Mouse (Mus musculus) embryonic facial prominence, embryonic 13.5 days (tissue): ENCODE measurements at regions not wholly inside any gene's neighbourhood (a gene's known extent, or its start where the extent isn't known, plus 50 kb on each side); places are given as distances from the start of the nearest gene placed in this dataset.

Experiments
- ATAC-seq: fragments of 200-750 bp; cut with Nextera tagmentation; 2 replicates; pipeline ENCODE4 v1.8.0; 2017; ENCODE audit warnings: low read depth; ENCODE audit not compliant: insufficient number of reproducible peaks, insufficient read depth, low FRiP score, low TSS enrichment
- H3K27ac ChIP-seq: fragments of 300-500 bp; sonication (generic); 2 replicates; pipeline ENCODE4 v1.5.1; 2015; ENCODE audit warnings: moderate library complexity, mild to moderate bottlenecking, inconsistent platforms
- H3K27me3 ChIP-seq: fragments of 300-500 bp; sonication (generic); 2 replicates; pipeline ENCODE4 v1.6.1; 2015; ENCODE audit warnings: mild to moderate bottlenecking, inconsistent platforms
- H3K36me3 ChIP-seq: fragments of 300-500 bp; sonication (generic); 2 replicates; pipeline ENCODE4 v1.6.1; 2015; ENCODE audit warnings: mild to moderate bottlenecking, inconsistent platforms
- H3K4me1 ChIP-seq: fragments of 300-500 bp; sonication (generic); 2 replicates; pipeline ENCODE4 v1.6.1; 2015; ENCODE audit warnings: inconsistent platforms
- H3K4me2 ChIP-seq: fragments of 300-500 bp; sonication (generic); 2 replicates; pipeline ENCODE4 v1.6.1; 2015; ENCODE audit warnings: moderate library complexity, mild to moderate bottlenecking, inconsistent platforms
- H3K4me3 ChIP-seq: fragments of 300-500 bp; sonication (generic); 2 replicates; pipeline ENCODE4 v1.5.1; 2015; ENCODE audit warnings: mild to moderate bottlenecking, inconsistent platforms
- H3K9ac ChIP-seq: fragments of 300-500 bp; sonication (generic); 2 replicates; pipeline ENCODE4 v1.6.1; 2015; ENCODE audit warnings: mild to moderate bottlenecking, inconsistent platforms
- H3K9me3 ChIP-seq: fragments of 300-500 bp; sonication (generic); 2 replicates; pipeline ENCODE4 v1.6.1; 2016; ENCODE audit warnings: inconsistent platforms
- WGBS: fragments of 180-500 bp; shearing (Covaris S2); methylation state at CpG from one replicate; pipeline ENCODE4 v1.1.7; 2015; ENCODE audit warnings: mixed read lengths; 5-methylcytosine and 5-hydroxymethylcytosine counted together

GRCm38 (mm10) chr11:82579841-82580415, 184.2 kb downstream of the Cct6b start:
- Histone ChIP-seq H3K36me3 (no peaks in the 10 kb centered on the region), H3K27me3 (no peaks in the 10 kb centered on the region; the same call in 1 of the 2 replicates), H3K4me1 (no peaks in the 10 kb centered on the region), H3K4me2 (no peak overlapping the region), H3K27ac (no peak overlapping the region), H3K9ac (no peak overlapping the region), H3K9me3 (no peaks in the 10 kb centered on the region), H3K4me3 (no peak overlapping the region)
- WGBS, result 27% methylated on average over 7 of the region's 7 CpGs
- no peak for ATAC-seq

- no peaks in the 10 kb centered on the region; the same call in 1 of the 2 replicates for H3K27me3 ChIP-seq
- H3K27ac ChIP-seq, result no peak overlapping the region
- H3K9ac ChIP-seq, result no peak overlapping the region
- no peak overlapping the region for H3K4me3 ChIP-seq
- H3K36me3 ChIP-seq, result no peaks in the 10 kb centered on the region
- no peaks in the 10 kb centered on the region for H3K9me3 ChIP-seq
- 62% methylated on average over 3 of the region's 3 CpGs for WGBS
- no peak for ATAC-seq
- H3K4me1 ChIP-seq, result no peaks in the 10 kb centered on the region
- no peak overlapping the region for H3K4me2 ChIP-seq
These were observed 187.3 kb downstream of the Tmem132e start for GRCm38 (mm10) chr11:82576019-82576418.

- ATAC-seq, result no peak
- Histone ChIP-seq H3K27me3 (peaks cover 4% of the 10 kb centered on the region; the same call in 1 of the 2 replicates), H3K9me3 (no peaks in the 10 kb centered on the region), H3K27ac (no peak overlapping the region), H3K4me1 (0 out of 2 replicates have a peak, but pooled peaks cover 11% of the 10 kb centered on the region), H3K4me2 (no peak overlapping the region), H3K36me3 (no peaks in the 10 kb centered on the region), H3K4me3 (no peak overlapping the region), H3K9ac (no peak overlapping the region)
- 84% methylated on average over 4 of the region's 4 CpGs for WGBS
These were observed 184.4 kb downstream of the Tmem132e start for GRCm38 (mm10) chr11:82573126-82573525.

GRCm38 (mm10) chr11:82571525-82571924, 182.8 kb downstream of the Tmem132e start:
- Histone ChIP-seq H3K4me3 (no peak overlapping the region), H3K9ac (no peak overlapping the region), H3K36me3 (no peaks in the 10 kb centered on the region), H3K27me3 (0 out of 2 replicates have a peak, but pooled peaks cover 9% of the 10 kb centered on the region), H3K27ac (no peak overlapping the region), H3K9me3 (no peaks in the 10 kb centered on the region), H3K4me2 (no peak overlapping the region), H3K4me1 (0 out of 2 replicates have a peak, but pooled peaks cover 11% of the 10 kb centered on the region)
- no peak for ATAC-seq
- 9% methylated on average over 5 of the region's 5 CpGs for WGBS

- 0 out of 2 replicates have a peak, but pooled peaks cover 11% of the 10 kb centered on the region for H3K4me1 ChIP-seq
These were observed 181.1 kb downstream of the Tmem132e start for GRCm38 (mm10) chr11:82569819-82570218.

GRCm38 (mm10) chr11:82568219-82568676, 179.5 kb downstream of the Tmem132e start:
- Histone ChIP-seq H3K4me2 (no peak overlapping the region), H3K4me3 (no peak overlapping the region), H3K27me3 (peaks cover 18% of the 10 kb centered on the region; the same call in 1 of the 2 replicates), H3K4me1 (0 out of 2 replicates have a peak, but pooled peaks cover 11% of the 10 kb centered on the region), H3K9me3 (no peaks in the 10 kb centered on the region), H3K9ac (no peak overlapping the region), H3K27ac (no peak overlapping the region), H3K36me3 (no peaks in the 10 kb centered on the region)
- 41% methylated on average over 2 of the region's 2 CpGs for WGBS
- ATAC-seq, result no peak

More at GRCm38 (mm10) chr11:82569819-82570218, 181.1 kb downstream of the Tmem132e start:
- H3K27me3 ChIP-seq, result peaks cover 15% of the 10 kb centered on the region; the same call in 1 of the 2 replicates
- no peak overlapping the region for H3K9ac ChIP-seq
- no peak for ATAC-seq
- no peak overlapping the region for H3K4me2 ChIP-seq
- H3K27ac ChIP-seq, result no peak overlapping the region
- H3K9me3 ChIP-seq, result no peaks in the 10 kb centered on the region
- no peak overlapping the region for H3K4me3 ChIP-seq
- H3K36me3 ChIP-seq, result no peaks in the 10 kb centered on the region

GRCm38 (mm10) chr11:82567014-82567685, 178.4 kb downstream of the Tmem132e start:
- 66% methylated on average over 9 of the region's 9 CpGs for WGBS
- peaks cover 18% of the 10 kb centered on the region; the same call in 1 of the 2 replicates for H3K27me3 ChIP-seq
- no peak overlapping the region for H3K4me2 ChIP-seq
- ATAC-seq, result no peak
- H3K9me3 ChIP-seq, result no peaks in the 10 kb centered on the region
- no peak overlapping the region for H3K4me3 ChIP-seq
- no peaks in the 10 kb centered on the region for H3K36me3 ChIP-seq
- H3K9ac ChIP-seq, result no peak overlapping the region
- H3K4me1 ChIP-seq, result 0 out of 2 replicates have a peak, but pooled peaks cover 11% of the 10 kb centered on the region
- H3K27ac ChIP-seq, result no peak overlapping the region

- no peak for ATAC-seq
- no peak overlapping the region for H3K4me2 ChIP-seq
- no peak overlapping the region for H3K27ac ChIP-seq
- H3K27me3 ChIP-seq, result peaks cover 18% of the 10 kb centered on the region; the same call in 1 of the 2 replicates
- H3K9me3 ChIP-seq, result no peaks in the 10 kb centered on the region
- H3K36me3 ChIP-seq, result no peaks in the 10 kb centered on the region
- H3K4me3 ChIP-seq, result no peak overlapping the region
- H3K9ac ChIP-seq, result no peak overlapping the region
- 0 out of 2 replicates have a peak, but pooled peaks cover 11% of the 10 kb centered on the region for H3K4me1 ChIP-seq
- WGBS, result 67% methylated on average over 4 of the region's 4 CpGs
These were observed 177.4 kb downstream of the Tmem132e start for GRCm38 (mm10) chr11:82566092-82566491.

GRCm38 (mm10) chr11:82564181-82564580, 175.5 kb downstream of the Tmem132e start:
- Histone ChIP-seq H3K4me3 (no peak overlapping the region), H3K4me2 (no peak overlapping the region), H3K9me3 (no peaks in the 10 kb centered on the region), H3K27ac (no peak overlapping the region), H3K9ac (no peak overlapping the region), H3K4me1 (no peaks in the 10 kb centered on the region), H3K27me3 (peaks cover 14% of the 10 kb centered on the region; the same call in 1 of the 2 replicates), H3K36me3 (no peaks in the 10 kb centered on the region)
- ATAC-seq, result no peak
- WGBS, result 72% methylated on average over 10 of the region's 10 CpGs

GRCm38 (mm10) chr11:82542028-82542427, 153.3 kb downstream of the Tmem132e start:
- ATAC-seq, result no peak
- no peak overlapping the region for H3K9ac ChIP-seq
- WGBS, result 93% methylated on average over 3 of the region's 3 CpGs
- H3K9me3 ChIP-seq, result no peaks in the 10 kb centered on the region
- H3K27me3 ChIP-seq, result no peaks in the 10 kb centered on the region
- H3K4me3 ChIP-seq, result no peak overlapping the region
- no peak overlapping the region for H3K4me2 ChIP-seq
- H3K4me1 ChIP-seq, result peaks cover 6% of the 10 kb centered on the region; the same call in 1 of the 2 replicates
- H3K36me3 ChIP-seq, result no peaks in the 10 kb centered on the region
- no peak overlapping the region for H3K27ac ChIP-seq

GRCm38 (mm10) chr11:82541376-82541775, 152.7 kb downstream of the Tmem132e start:
- no peaks in the 10 kb centered on the region for H3K27me3 ChIP-seq
- WGBS, result 87% methylated on average over 7 of the region's 7 CpGs

GRCm38 (mm10) chr11:82537931-82538330, 149.2 kb downstream of the Tmem132e start:
- Histone ChIP-seq H3K4me3 (no peak overlapping the region), H3K27ac (no peak overlapping the region), H3K27me3 (no peaks in the 10 kb centered on the region), H3K9ac (no peak overlapping the region), H3K4me1 (peaks cover 6% of the 10 kb centered on the region; the same call in 1 of the 2 replicates), H3K36me3 (no peaks in the 10 kb centered on the region), H3K4me2 (no peak overlapping the region), H3K9me3 (no peaks in the 10 kb centered on the region)
- ATAC-seq, result no peak
- WGBS, result 35% methylated on average over 3 of the region's 3 CpGs

More at GRCm38 (mm10) chr11:82541376-82541775, 152.7 kb downstream of the Tmem132e start:
- Histone ChIP-seq H3K36me3 (no peaks in the 10 kb centered on the region), H3K9me3 (no peaks in the 10 kb centered on the region), H3K4me3 (no peak overlapping the region), H3K4me1 (peaks cover 6% of the 10 kb centered on the region; the same call in 1 of the 2 replicates), H3K4me2 (no peak overlapping the region), H3K9ac (no peak overlapping the region), H3K27ac (no peak overlapping the region)
- ATAC-seq, result no peak
